Mouse (Mus musculus) left cerebral cortex, postnatal 10 days (tissue): Measurements from ENCODE around the gene Arhgap25. TPM values are rescaled to one million over a fixed set of nuclear protein-coding genes. Genes with fewer than 3 reads are reported as not detected.

Experiments
- DNase-seq, 2 experiments: peaks; one replicate each; pipeline ENCODE4 v3.0.0; 2021 to 2022; ENCODE audit warnings: low spot score in 2 of 2, mixed read lengths in 1 of 2; ENCODE audit errors: extremely low spot score in 1 of 2
- intact Hi-C: fragments of 180-260 bp; cut with DNase I; formaldehyde crosslinking; loops from one replicate; pipeline ENCODE4 v1.15.1; 2025
- total RNA-seq, 2 experiments: library from RNA; stranded (reverse); gene quantifications; 2 replicates each; pipeline ENCODE4 v1.2.3; 2021

The Arhgap25 gene
- total RNA-seq, 2 experiments from 2014 or later, result 6.1 to 6.4 TPM

GRCm38 (mm10) chr6:87424037-87424816 is 108.8 kb downstream of the Arhgap25 start:
- intact Hi-C loops, result no loop called here

DNA sequence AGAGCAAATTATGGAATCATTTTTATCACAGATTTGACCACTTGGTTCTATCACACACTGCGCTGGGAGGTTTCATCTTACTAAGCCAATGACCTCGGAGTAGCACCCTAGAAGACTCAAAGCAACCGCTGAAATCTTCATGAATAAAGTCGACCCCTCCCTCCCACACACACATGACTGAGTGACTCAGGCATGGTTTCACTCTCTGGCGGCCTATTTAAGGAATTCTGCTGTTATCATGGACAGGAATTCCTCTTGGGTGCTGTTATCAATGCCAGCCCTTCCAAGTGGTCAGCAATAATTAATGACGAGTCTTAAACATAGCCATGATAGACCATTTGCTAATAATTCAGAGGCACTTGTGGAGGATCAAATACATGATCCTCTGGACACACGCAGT is 110.8 kb downstream of the Arhgap25 start:
- intact Hi-C loops, result no loop called here

More at GRCm38 (mm10) chr6:87424037-87424816, 108.8 kb downstream of the Arhgap25 start:
- DNase-seq, result peak; percentile 9 to 60

DNA sequence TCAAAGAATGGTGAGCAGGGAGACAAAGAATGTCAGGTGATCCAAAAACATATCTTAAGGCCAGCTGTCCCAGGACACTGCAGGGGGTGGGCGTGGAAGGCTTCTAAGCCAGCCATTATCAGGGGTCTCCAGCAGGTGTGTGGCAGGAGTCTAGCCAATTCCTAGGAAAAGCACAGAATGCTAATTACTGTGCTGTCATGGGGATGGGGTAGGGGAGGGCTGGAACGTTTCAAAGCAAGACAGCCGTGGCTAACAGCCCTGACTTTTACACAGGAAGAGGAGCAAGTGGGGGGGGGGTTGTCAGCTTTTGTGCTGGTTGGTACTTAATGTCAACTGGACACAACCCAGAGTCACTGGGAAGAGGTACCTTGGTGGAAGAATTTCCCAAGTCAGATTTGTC is 121.0 kb downstream of the Arhgap25 start:
- intact Hi-C loops, result no loop called here
- no peak for DNase-seq

More for the DNA sequence above, 110.8 kb downstream of the Arhgap25 start:
- DNase-seq, result no peak

Other genes with a start within 250 kb of the Arhgap25 start
- 10 to 100 TPM; 18.0 TPM for gene Antxr1, start 197.4 kb downstream of the Arhgap25 start, total RNA-seq
- gene Gkn1, start 182.3 kb downstream of the Arhgap25 start, total RNA-seq, result not detected
- gene Gkn2, start 159.9 kb downstream of the Arhgap25 start, total RNA-seq, result not detected
- gene Gkn3, start 144.3 kb downstream of the Arhgap25 start, total RNA-seq, result 1 to 10 TPM; 3.0 to 3.6 TPM
- gene Bmp10, start 104.3 kb downstream of the Arhgap25 start, total RNA-seq, result not detected
- 1 to 10 TPM in 1 of 2 experiments, under 1 TPM in 1; 0.39 to 1.2 TPM for gene Prokr1, start 57.5 kb upstream of the Arhgap25 start, total RNA-seq
- 10 to 100 TPM; 10.8 to 12.8 TPM for gene Aplf, start 138.9 kb upstream of the Arhgap25 start, total RNA-seq
- gene Efcc1, start 197.6 kb upstream of the Arhgap25 start, total RNA-seq, result 1 to 10 TPM; 3.5 to 4.2 TPM
- under 1 TPM; 0.41 to 0.55 TPM for gene Gp9, start 244.8 kb upstream of the Arhgap25 start, total RNA-seq